Mouse (Mus musculus) small intestine, adult 2 months (tissue): ENCODE data around the gene Kcnj3.

Source experiments
- CTCF ChIP-seq: fragments of 200-500 bp; IDR thresholded peaks from 2 replicates; pipeline ENCODE4 v1.5.1; 2012; ENCODE audit warnings: low read depth, mild to moderate bottlenecking, control low read depth, inconsistent platforms, low read length, moderate library complexity, mixed read lengths; ENCODE audit not compliant: insufficient replicate concordance, insufficient read length; ENCODE audit errors: extremely low read depth
- POLR2A ChIP-seq: fragments of 200-500 bp; IDR thresholded peaks from 2 replicates; pipeline ENCODE4 v1.6.1; 2012; ENCODE audit warnings: low read depth, mild to moderate bottlenecking, control low read depth, inconsistent platforms, low read length, moderate library complexity

DNA sequence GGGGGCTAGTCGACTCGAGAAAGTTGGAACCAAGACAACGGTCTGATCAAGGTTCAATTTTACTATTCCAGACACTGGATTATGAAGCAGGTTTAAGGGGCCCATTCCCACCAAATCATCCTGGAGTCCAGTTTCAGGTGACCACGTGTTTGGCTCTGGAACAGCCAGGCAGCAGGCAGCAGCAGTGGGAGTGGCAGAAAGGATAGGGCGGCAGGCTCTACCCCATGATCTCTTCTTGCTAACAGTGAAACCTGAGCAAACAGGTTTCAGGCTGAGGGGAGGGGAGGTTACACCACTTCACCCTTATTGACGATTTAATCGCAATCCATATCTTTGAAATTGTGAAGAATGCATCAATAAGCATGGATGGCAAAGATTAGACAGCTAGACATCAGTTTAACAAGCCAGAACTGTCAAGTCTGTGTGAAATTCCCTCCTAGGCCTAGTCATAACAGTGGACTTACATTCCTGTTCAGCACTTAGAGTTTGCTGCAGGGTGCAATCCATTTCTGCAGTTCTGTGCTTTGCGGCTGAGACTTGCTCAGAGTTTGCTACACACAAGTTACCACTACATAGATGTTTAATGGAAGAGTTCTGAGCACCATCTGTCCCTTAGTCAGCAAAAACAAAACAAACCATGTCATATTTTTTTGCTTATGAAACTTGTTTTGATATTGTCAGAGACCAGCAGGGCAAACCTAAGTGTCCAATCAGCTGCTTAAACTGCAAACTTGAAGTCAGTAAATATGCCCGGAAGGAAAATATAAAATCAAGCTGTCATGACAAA lies 67.8 kb downstream of the Kcnj3 start:
- TF ChIP-seq POLR2A (no peak), CTCF (no peak)
